In the genomic region with DNA sequence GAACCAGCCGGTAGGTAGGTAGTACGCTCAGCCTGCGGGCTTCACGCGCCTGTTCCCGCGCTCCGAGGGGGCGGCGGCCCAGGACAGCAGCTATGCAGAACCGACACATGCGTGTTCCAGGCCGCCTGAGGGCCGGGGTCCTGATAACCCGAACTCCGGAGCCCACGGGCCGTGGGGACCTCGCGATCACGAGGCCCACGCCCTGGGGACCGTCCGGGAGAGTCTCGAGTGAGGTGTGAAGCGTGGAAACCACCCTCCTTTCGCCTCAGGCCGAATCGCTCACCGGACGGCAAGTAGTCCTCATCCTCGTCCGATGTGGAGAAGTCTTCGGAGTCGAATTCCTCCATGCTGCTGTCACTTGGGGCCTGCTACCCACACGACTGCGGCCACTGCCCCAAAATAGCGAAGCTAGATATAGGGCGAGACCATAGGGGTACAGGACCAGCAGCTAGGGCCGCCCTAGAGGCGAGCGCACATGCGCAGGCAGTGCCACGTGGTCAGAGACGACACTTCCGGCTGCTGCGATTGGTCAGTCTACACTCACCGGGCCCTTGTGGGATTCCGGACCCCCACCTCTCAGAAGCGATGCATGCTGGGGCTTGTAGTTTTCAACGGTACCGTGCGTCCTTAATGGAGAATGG, we compare ENCODE assay signal across 8 mouse cellular contexts. TPM values are rescaled to one million over a fixed set of nuclear protein-coding genes. Genes with fewer than 3 reads are reported as not detected.
DNase-seq lines count a peak whose midpoint lies in the region; ATAC-seq lines count a peak whose summit lies in the region.

TSS of gene Cfdp1 (minus strand) at position 431 of the 641 bp plus-strand sequence.

- peak within 1 kb of the TSS; percentile 95 for H3K9ac ChIP-seq in lung, embryonic 16.5 days (ENCODE audit: low read length)

- peak within 1 kb of the TSS; percentile 7; the same call in 1 of the 2 replicates for H3K27ac ChIP-seq in lung, embryonic 16.5 days (ENCODE audit: low read length)

- peak; percentile 95 for DNase-seq in MEL-GATA-1-ER (ENCODE audit: extremely low read depth, low read depth)
- DNase-seq in cerebellum, adult 8-10 months = peak; percentile 92
- DNase-seq in forelimb bud, embryonic 11.5 days (ENCODE audit: low read depth, low spot score) = peak; percentile 96
- DNase-seq in layer of hippocampus, adult 9-10 months (ENCODE audit: low spot score) = peak; percentile 87
- peak; percentile 82 for DNase-seq in ovary, postnatal 10 days (ENCODE audit: low spot score)
- peak; percentile 93 to 94 for DNase-seq in thymus, postnatal 10 days (ENCODE audit: low spot score in 2 of 2)

- peak within 1 kb of the TSS; percentile 98 for H3K4me2 ChIP-seq in lung, embryonic 16.5 days (ENCODE audit: low read depth, low read length)

- peak; percentile 100 for ATAC-seq in hematopoietic stem cell, adult 5-6 weeks (replicated peaks in 1 of 2; ENCODE audit: insufficient read depth in 1 of 2, low FRiP score in 2 of 2, low TSS enrichment in 1 of 2, low read depth in 1 of 2, poor library complexity in 2 of 2, severe bottlenecking in 2 of 2)
- peak; percentile 100 for ATAC-seq in lung, embryonic 16.5 days (ENCODE audit: low read depth)

- peaks cover 10% of the 10 kb centered on the region for H3K4me1 ChIP-seq in lung, embryonic 16.5 days (replicated peaks; ENCODE audit: control insufficient read depth, insufficient read depth, low read length)

- H3K36me3 ChIP-seq in lung, embryonic 16.5 days (ENCODE audit: control insufficient read depth, insufficient read depth, low read length) = no peaks in the 10 kb centered on the region

- H3K9me3 ChIP-seq in lung, embryonic 16.5 days (ENCODE audit: control insufficient read depth, low read length) = no peaks in the 10 kb centered on the region

- no peaks in the 10 kb centered on the region for H3K27me3 ChIP-seq in lung, embryonic 16.5 days (ENCODE audit: control insufficient read depth, insufficient read depth, low read depth, low read length)

- under 1% methylated on average over 53 of the region's 53 CpGs for WGBS in lung, embryonic 16.5 days

- peak within 1 kb of the TSS; percentile 98 for H3K4me3 ChIP-seq in lung, embryonic 16.5 days (ENCODE audit: low read length)

RNA-seq across cellular contexts. Expression of gene Cfdp1, which starts in this region (rescaled TPM):
- total RNA-seq in hematopoietic stem cell, adult 5-6 weeks (2017) = 173 and 207 TPM in 2 replicates
- polyA plus RNA-seq in lung, embryonic 16.5 days (2015; fragmentation: Nextera tagmentation; extraction: Ambion mirVana) = 193 and 203 TPM in 2 replicates

Comparison
In these comparisons a context has a peak if more than half of its experiments do, and no peak if none do; other contexts are left out.
1. Peak in every context shown above with its lines: DNase-seq, ATAC-seq, H3K4me3 ChIP-seq and H3K27ac ChIP-seq.